Mouse (Mus musculus): ENCODE measurements around the gene Plppr2. TPM values are rescaled to one million over a fixed set of nuclear protein-coding genes. Genes with fewer than 3 reads are reported as not detected.

Plppr2 gene
- total RNA-seq, 1 experiment from 2014 or later: not detected

GRCm38 (mm10) chr9:21988421-21989101, 51.7 kb downstream of the Plppr2 start:
- ATAC-seq (ENCODE audit: extremely low read depth, insufficient number of reproducible peaks, low FRiP score, poor library complexity, severe bottlenecking): peak; percentile 21; the same call in 1 of the 2 replicates

- ATAC-seq (ENCODE audit: extremely low read depth, insufficient number of reproducible peaks, low FRiP score, poor library complexity, severe bottlenecking): no peak
Measured at GRCm38 (mm10) chr9:21989230-21990110, 52.6 kb downstream of the Plppr2 start, which contains the start of gene Rgl3. TSS of gene Rgl3 (minus strand) at chr9:21989446.

GRCm38 (mm10) chr9:21992227-21992626, 55.4 kb downstream of the Plppr2 start:
- no peak for ATAC-seq (ENCODE audit: extremely low read depth, insufficient number of reproducible peaks, low FRiP score, poor library complexity, severe bottlenecking)

- ATAC-seq (ENCODE audit: extremely low read depth, insufficient number of reproducible peaks, low FRiP score, poor library complexity, severe bottlenecking): no peak
Measured at GRCm38 (mm10) chr9:21996178-21996867, 59.5 kb downstream of the Plppr2 start.

Other genes with a start within 250 kb of the Plppr2 start
- gene Ldlr, start 213.6 kb upstream of the Plppr2 start, total RNA-seq (2017): 8.6 and 10.0 TPM in 2 replicates
- 2.7 and 5.2 TPM in 2 replicates for gene Spc24, start 176.7 kb upstream of the Plppr2 start, total RNA-seq (2017)
- 0.23 TPM in 1 of 2 replicates, not detected in the other for gene Kank2, start 138.3 kb upstream of the Plppr2 start, total RNA-seq (2017)
- gene Angptl8, start 101.5 kb upstream of the Plppr2 start, total RNA-seq (2017): not detected in 2 replicates
- 1.2 and 3.3 TPM in 2 replicates for gene Dock6, start 84.4 kb upstream of the Plppr2 start, total RNA-seq (2017)
- gene Rab3d, start 18.8 kb upstream of the Plppr2 start, total RNA-seq (2017): 17.1 and 20.0 TPM in 2 replicates
- not detected in 2 replicates for gene Ccdc159, start 9.6 kb upstream of the Plppr2 start, total RNA-seq (2017)
- gene Tmem205, start 9.5 kb upstream of the Plppr2 start, total RNA-seq (2017): 1.6 TPM in 1 of 2 replicates, not detected in the other
- 3.1 and 3.7 TPM in 2 replicates for gene Swsap1, start 18.7 kb downstream of the Plppr2 start, total RNA-seq (2017)
- not detected in 2 replicates for gene Epor, start 26.5 kb downstream of the Plppr2 start, total RNA-seq (2017)
- not detected in 2 replicates for gene Rgl3, start 52.4 kb downstream of the Plppr2 start, total RNA-seq (2017)
- gene Ccdc151, start 65.6 kb downstream of the Plppr2 start, total RNA-seq (2017): 0.49 TPM in 1 of 2 replicates, not detected in the other
- gene Prkcsh, start 65.8 kb downstream of the Plppr2 start, total RNA-seq (2017): 37.1 and 40.3 TPM in 2 replicates
- not detected in 2 replicates for gene Elavl3, start 115.0 kb downstream of the Plppr2 start, total RNA-seq (2017)
- gene Gm49318, start 134.2 kb downstream of the Plppr2 start, total RNA-seq (2017): not detected in 2 replicates
- gene Zfp653, start 134.3 kb downstream of the Plppr2 start, total RNA-seq (2017): 13.5 and 18.5 TPM in 2 replicates
- 10.1 and 14.0 TPM in 2 replicates for gene Ecsit, start 148.4 kb downstream of the Plppr2 start, total RNA-seq (2017)
- not detected in 2 replicates for gene Cnn1, start 162.2 kb downstream of the Plppr2 start, total RNA-seq (2017)
- gene Elof1, start 180.1 kb downstream of the Plppr2 start, total RNA-seq (2017): 27.4 and 27.9 TPM in 2 replicates
- gene Acp5, start 198.7 kb downstream of the Plppr2 start, total RNA-seq (2017): 70.6 and 71.3 TPM in 2 replicates
- 13.0 and 16.6 TPM in 2 replicates for gene Pigyl, start 219.8 kb downstream of the Plppr2 start, total RNA-seq (2017)

All from neutrophil, adult 5-6 weeks (primary cell).